Mouse (Mus musculus) heart, embryonic 15.5 days (tissue): ENCODE measurements around the gene Tubgcp3. TPM values are rescaled to one million over a fixed set of nuclear protein-coding genes. Genes with fewer than 3 reads are reported as not detected.
"Not testable (repeated sequence)": the region's sequence is repeated elsewhere in the genome, so short reads cannot be mapped to it uniquely, and the experiment has no call there.

Experiments
- ATAC-seq: fragments of 200-750 bp; cut with Nextera tagmentation; replicated peaks from 2 replicates; pipeline ENCODE4 v1.8.0; 2017; ENCODE audit warnings: low read depth, moderate TSS enrichment; ENCODE audit not compliant: insufficient number of reproducible peaks, insufficient read depth, low FRiP score
- H3K27ac ChIP-seq: fragments of 300-500 bp; sonication (generic); 2 replicates; pipeline ENCODE4 v1.5.1; 2015; ENCODE audit warnings: mild to moderate bottlenecking, inconsistent platforms
- H3K27me3 ChIP-seq: fragments of 300-500 bp; sonication (generic); 2 replicates; pipeline ENCODE4 v1.6.1; 2015; ENCODE audit warnings: inconsistent platforms
- H3K36me3 ChIP-seq: fragments of 300-500 bp; sonication (generic); 2 replicates; pipeline ENCODE4 v1.6.1; 2015; ENCODE audit warnings: mild to moderate bottlenecking, inconsistent platforms
- H3K4me1 ChIP-seq: fragments of 300-500 bp; sonication (generic); replicated peaks from 2 replicates; pipeline ENCODE4 v1.6.1; 2015; ENCODE audit warnings: inconsistent platforms
- H3K4me2 ChIP-seq: fragments of 300-500 bp; sonication (generic); 2 replicates; pipeline ENCODE4 v1.6.1; 2015; ENCODE audit warnings: inconsistent platforms, mild to moderate bottlenecking, moderate library complexity
- H3K4me3 ChIP-seq: fragments of 300-500 bp; sonication (generic); 2 replicates; pipeline ENCODE4 v1.5.1; 2015; ENCODE audit warnings: mild to moderate bottlenecking, inconsistent platforms
- H3K9ac ChIP-seq: fragments of 300-500 bp; sonication (generic); 2 replicates; pipeline ENCODE4 v1.6.1; 2015; ENCODE audit warnings: mild to moderate bottlenecking, inconsistent platforms
- H3K9me3 ChIP-seq: fragments of 300-500 bp; sonication (generic); replicated peaks from 2 replicates; pipeline ENCODE4 v1.6.1; 2016; ENCODE audit warnings: inconsistent platforms
- WGBS: fragments of 180-500 bp; shearing (Covaris S2); methylation state at CpG from one replicate; pipeline ENCODE4 v1.1.7; 2015; ENCODE audit warnings: mixed read lengths; 5-methylcytosine and 5-hydroxymethylcytosine counted together
- microRNA-seq: library from miRNA; unstranded; fragments of <30 nt; microRNA quantifications from one replicate; pipeline ENCODE4, GENCODE M21; 2016
- polyA plus RNA-seq: library from polyadenylated mRNA; unstranded; fragments of >200 nt; fragmentation: Nextera tagmentation; extraction: Ambion mirVana; gene quantifications from 2 replicates; pipeline ENCODE4 v1.2.1, GENCODE M21; 2015

The Tubgcp3 gene
- polyA plus RNA-seq, 1 experiment from 2014 or later: 21.9 TPM

DNA sequence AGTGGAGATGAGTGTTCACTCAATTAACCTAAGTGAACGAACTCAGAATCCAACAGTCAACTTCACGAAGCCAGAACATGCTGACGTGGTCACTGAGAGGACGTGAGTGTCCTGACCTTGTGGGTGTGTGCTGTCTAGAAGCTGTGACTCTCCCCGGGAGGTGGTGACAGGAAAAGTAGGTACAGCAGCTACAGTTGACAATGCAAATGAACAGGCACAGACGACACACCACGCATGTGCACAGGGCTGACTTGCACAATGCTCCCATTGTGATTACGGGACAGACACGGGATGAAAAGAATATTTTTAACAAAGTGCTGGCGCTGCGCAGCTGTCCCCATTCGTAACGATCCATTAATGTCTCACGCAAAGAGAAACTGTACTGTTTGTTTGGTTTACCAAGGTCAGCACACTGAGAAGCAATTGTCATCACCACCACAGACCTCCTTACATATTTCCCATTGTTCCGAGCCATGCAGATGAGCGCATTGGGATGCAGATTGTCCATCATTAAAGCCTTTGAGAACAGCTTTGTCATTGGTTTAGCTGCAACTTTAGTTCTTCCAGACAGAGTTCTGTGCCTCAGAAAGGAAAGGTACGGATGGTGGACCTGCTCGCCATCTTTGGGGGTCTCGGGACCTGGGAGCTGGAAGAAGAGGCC lies 92.6 kb downstream of the Tubgcp3 start:
- not testable (repeated sequence) for ATAC-seq, H3K9ac ChIP-seq, H3K9me3 ChIP-seq, H3K27ac ChIP-seq, H3K4me3 ChIP-seq, H3K36me3 ChIP-seq, H3K4me2 ChIP-seq, H3K4me1 ChIP-seq
- H3K27me3 ChIP-seq: peaks cover 12% of the 10 kb centered on the region; the same call in 1 of the 2 replicates
- WGBS: 70% methylated on average over 19 of the region's 19 CpGs

GRCm38 (mm10) chr8:12576739-12577138 lies 95.3 kb downstream of the Tubgcp3 start:
- Histone ChIP-seq H3K9me3 (no peaks in the 10 kb centered on the region), H3K4me2 (no peak overlapping the region), H3K9ac (no peak overlapping the region), H3K36me3 (no peaks in the 10 kb centered on the region), H3K4me1 (no peaks in the 10 kb centered on the region), H3K27ac (no peak overlapping the region), H3K27me3 (peaks cover 33% of the 10 kb centered on the region), H3K4me3 (no peak overlapping the region)
- WGBS: 56% methylated on average over 6 of the region's 6 CpGs
- ATAC-seq: no peak

- no peaks in the 10 kb centered on the region for H3K36me3 ChIP-seq
- no peak for ATAC-seq
- H3K27ac ChIP-seq: no peak overlapping the region
- H3K4me3 ChIP-seq: no peak overlapping the region
- no peak overlapping the region for H3K9ac ChIP-seq
- 55% methylated on average over 5 of the region's 5 CpGs for WGBS
- H3K27me3 ChIP-seq: peaks cover 30% of the 10 kb centered on the region
- H3K9me3 ChIP-seq: no peaks in the 10 kb centered on the region
- H3K4me1 ChIP-seq: no peaks in the 10 kb centered on the region
- no peak overlapping the region for H3K4me2 ChIP-seq
Observed at GRCm38 (mm10) chr8:12576003-12576402, 96.0 kb downstream of the Tubgcp3 start.

DNA sequence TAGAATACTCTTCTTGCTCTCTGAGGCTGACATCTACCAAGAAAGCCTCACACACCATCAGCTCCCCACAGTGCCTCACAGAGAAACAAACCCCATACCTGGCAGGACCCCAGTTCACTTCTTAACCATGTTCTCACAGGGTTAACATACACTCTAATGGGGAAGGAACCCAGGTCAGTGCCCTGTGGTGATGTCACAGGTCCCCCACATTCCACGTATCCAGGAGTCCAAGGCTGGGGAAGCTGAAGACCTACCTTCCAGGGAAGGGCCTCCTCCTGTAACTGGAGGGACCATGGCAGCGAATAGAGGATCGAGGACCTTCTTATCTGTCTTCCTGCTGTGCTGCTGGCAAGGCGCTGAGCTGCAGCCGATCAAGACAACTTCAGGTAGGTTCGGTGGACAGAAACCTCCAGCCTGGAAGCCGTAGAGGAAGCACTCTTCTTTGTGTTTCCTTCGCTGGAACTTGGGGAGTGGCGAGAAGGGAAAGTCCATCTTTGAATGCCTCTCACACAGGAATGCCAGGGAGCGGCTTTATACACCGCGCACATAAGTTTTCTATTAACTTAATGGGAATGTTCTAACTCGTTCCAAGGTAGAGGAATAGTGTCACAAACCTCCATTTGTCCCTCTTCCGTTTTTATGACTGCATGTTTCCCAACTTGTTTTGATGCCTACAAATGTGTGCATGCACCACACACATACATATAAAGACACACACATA lies 99.1 kb downstream of the Tubgcp3 start, which contains the start of gene Spaca7:
Gene Spaca7 (plus strand): TSS at position 216 of the 721 bp plus-strand sequence.
- 50% methylated on average over 14 of the region's 14 CpGs for WGBS
- no peak within 1 kb of the TSS for H3K4me3 ChIP-seq
- no peak within 1 kb of the TSS for H3K4me2 ChIP-seq
- H3K9me3 ChIP-seq: no peaks in the 10 kb centered on the region
- H3K27ac ChIP-seq: no peak within 1 kb of the TSS
- H3K4me1 ChIP-seq: no peaks in the 10 kb centered on the region
- no peaks in the 10 kb centered on the region for H3K36me3 ChIP-seq
- no peak within 1 kb of the TSS for H3K9ac ChIP-seq
- H3K27me3 ChIP-seq: peaks cover 30% of the 10 kb centered on the region
- no peak for ATAC-seq

DNA sequence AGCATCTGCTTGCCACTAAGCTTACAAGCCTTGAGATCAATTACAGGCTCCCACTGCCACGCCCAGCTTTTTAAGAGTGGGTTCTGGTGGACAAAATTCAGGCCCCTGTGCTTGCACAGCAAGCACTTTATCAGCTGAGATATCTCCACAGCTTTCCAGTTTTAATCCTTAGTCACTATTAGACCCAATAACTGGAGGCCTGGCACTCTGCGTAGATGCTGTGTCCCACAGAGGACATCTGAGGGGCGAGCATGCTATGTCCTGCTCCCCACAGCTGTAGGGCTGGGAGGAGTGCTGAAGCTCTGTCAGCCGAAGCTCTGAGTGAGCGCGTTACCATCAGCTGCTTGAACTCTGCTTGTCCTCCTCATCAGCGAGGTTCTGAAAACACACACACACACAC lies 105.5 kb downstream of the Tubgcp3 start:
- peaks cover 42% of the 10 kb centered on the region for H3K27me3 ChIP-seq
- WGBS: 48% methylated on average over 7 of the region's 7 CpGs

GRCm38 (mm10) chr8:12565488-12565887 lies 106.6 kb downstream of the Tubgcp3 start:
- Histone ChIP-seq H3K4me2 (no peak overlapping the region), H3K4me3 (no peak overlapping the region), H3K36me3 (no peaks in the 10 kb centered on the region), H3K9me3 (no peaks in the 10 kb centered on the region), H3K9ac (no peak overlapping the region), H3K4me1 (no peaks in the 10 kb centered on the region), H3K27ac (no peak overlapping the region), H3K27me3 (peaks cover 49% of the 10 kb centered on the region)
- 66% methylated on average over 10 of the region's 10 CpGs for WGBS
- ATAC-seq: no peak

More for the DNA sequence above, 105.5 kb downstream of the Tubgcp3 start:
- H3K4me2 ChIP-seq: no peak overlapping the region
- no peaks in the 10 kb centered on the region for H3K9me3 ChIP-seq
- no peak overlapping the region for H3K9ac ChIP-seq
- H3K27ac ChIP-seq: no peak overlapping the region
- no peak overlapping the region for H3K4me3 ChIP-seq
- no peak for ATAC-seq
- no peaks in the 10 kb centered on the region for H3K4me1 ChIP-seq
- no peaks in the 10 kb centered on the region for H3K36me3 ChIP-seq

- peaks cover 58% of the 10 kb centered on the region for H3K27me3 ChIP-seq
- H3K27ac ChIP-seq: no peak overlapping the region
- 5% methylated on average over 4 of the region's 4 CpGs for WGBS
- H3K9me3 ChIP-seq: no peaks in the 10 kb centered on the region
- H3K36me3 ChIP-seq: no peaks in the 10 kb centered on the region
- H3K4me3 ChIP-seq: no peak overlapping the region
- no peaks in the 10 kb centered on the region for H3K4me1 ChIP-seq
- H3K9ac ChIP-seq: no peak overlapping the region
- no peak overlapping the region for H3K4me2 ChIP-seq
- ATAC-seq: no peak
Observed at GRCm38 (mm10) chr8:12564307-12564706, 107.7 kb downstream of the Tubgcp3 start.

Small RNA genes lying within 50 kb of the gene (microRNA-seq; reads per million reads assigned to microRNA genes)
- not detected for gene Gm26483

Other genes starting within 250 kb of the Tubgcp3 start
- gene Spaca7, start 99.2 kb downstream of the Tubgcp3 start, polyA plus RNA-seq: not detected in 2 replicates
- gene Atp11a, start 84.8 kb upstream of the Tubgcp3 start, polyA plus RNA-seq: 14.1 and 15.9 TPM in 2 replicates
- gene Mcf2l, start 201.6 kb upstream of the Tubgcp3 start, polyA plus RNA-seq: 9.0 and 9.9 TPM in 2 replicates